Mouse (Mus musculus): ENCODE measurements at regions not wholly inside any gene's neighbourhood (a gene's known extent, or its start where the extent isn't known, plus 50 kb on each side); places are given as distances from the start of the nearest gene placed in this dataset.

DNA sequence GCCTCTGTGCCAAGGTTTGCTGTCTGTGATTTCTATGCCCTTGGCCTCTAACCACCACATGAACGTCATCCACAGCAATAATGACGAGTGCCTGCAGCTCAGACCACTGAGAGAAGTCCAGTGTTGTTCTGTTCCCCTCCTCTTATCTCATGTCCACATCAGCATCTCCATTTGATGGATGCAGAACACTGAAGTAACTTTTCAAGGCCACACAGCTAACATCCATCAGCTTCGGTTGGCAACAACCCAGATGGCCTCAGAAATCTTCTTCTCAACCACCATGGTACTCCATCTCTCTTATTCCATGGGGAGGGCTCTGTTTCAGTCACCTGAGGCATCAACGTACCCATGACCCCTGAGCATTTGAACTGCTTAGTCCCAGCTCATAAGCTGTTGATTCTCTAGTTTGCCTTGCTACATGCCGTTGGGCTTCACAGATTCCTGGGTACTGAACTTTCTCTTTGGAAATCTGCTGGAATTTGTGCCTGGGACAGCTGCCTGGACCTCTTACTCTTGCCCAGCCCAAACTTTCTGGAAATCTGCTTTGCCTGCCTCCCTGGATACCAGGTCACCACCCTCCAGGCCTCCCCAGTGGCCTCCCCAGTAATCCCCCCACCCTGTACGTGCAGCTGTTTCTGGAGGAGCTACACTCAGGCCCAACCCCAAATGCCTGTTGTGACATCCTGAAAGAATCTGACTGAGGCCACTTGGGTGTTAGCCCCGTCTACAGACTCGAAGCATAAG is 94.1 kb upstream of the Fggy start:
- 70% methylated on average over 8 of the region's 8 CpGs for WGBS
- Histone ChIP-seq H3K4me1 (replicated peaks) (no peaks in the 10 kb centered on the region), H3K9me3 (replicated peaks) (no peaks in the 10 kb centered on the region), H3K4me2 (no peak overlapping the region), H3K9ac (no peak overlapping the region), H3K27me3 (no peaks in the 10 kb centered on the region), H3K4me3 (no peak overlapping the region), H3K36me3 (no peaks in the 10 kb centered on the region), H3K27ac (no peak overlapping the region)
- ATAC-seq (replicated peaks; ENCODE audit: insufficient number of reproducible peaks, insufficient read depth, low FRiP score, low read depth), result no peak

DNA sequence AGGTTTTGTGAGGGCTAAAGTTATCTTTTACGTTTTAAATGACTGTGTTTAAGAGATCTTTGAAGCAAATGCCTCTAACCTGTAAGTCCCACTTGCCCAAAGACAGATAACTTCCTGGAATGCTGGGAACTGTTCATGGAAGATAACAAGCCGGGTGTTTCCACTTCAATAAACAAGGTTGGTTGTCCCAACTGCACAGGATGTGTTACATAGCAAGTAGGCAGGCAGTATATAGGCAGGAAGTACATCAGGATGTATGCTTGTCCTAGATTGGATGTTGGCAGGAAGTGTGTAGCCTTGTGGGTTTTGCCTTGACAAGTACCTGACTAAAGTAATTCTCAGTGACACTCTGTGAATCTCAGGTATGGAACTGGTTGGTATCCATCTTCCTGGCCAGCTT is 90.7 kb upstream of the Fggy start:
- 30% methylated on average over 2 of the region's 2 CpGs for WGBS
- H3K36me3 ChIP-seq, result no peaks in the 10 kb centered on the region
- ATAC-seq (replicated peaks; ENCODE audit: insufficient number of reproducible peaks, insufficient read depth, low FRiP score, low read depth), result no peak
- no peaks in the 10 kb centered on the region for H3K9me3 ChIP-seq (replicated peaks)
- no peak overlapping the region for H3K4me3 ChIP-seq
- H3K4me2 ChIP-seq, result no peak overlapping the region
- no peaks in the 10 kb centered on the region for H3K27me3 ChIP-seq
- H3K27ac ChIP-seq, result no peak overlapping the region
- H3K4me1 ChIP-seq (replicated peaks), result no peaks in the 10 kb centered on the region
- no peak overlapping the region for H3K9ac ChIP-seq

DNA sequence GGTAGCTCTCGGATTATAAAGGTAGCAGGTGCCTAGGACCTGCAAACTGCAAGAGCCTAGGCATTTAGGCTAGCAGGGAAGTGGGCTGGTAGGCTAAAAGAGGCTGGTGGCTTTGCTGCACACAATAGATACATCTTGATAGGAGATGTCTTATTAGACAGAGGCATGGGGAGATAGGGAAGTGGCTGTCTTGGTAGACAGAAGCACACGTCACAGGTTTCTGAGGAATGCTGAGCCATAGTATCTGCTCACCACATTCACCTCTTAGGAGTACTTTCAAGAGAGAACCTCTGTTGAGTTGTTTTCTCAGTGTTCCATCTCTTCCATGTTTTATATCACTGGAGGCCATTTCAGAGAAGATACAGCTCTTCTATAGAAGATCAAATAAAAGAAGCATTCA is 89.8 kb upstream of the Fggy start:
- H3K9me3 ChIP-seq (replicated peaks), result no peaks in the 10 kb centered on the region
- no peaks in the 10 kb centered on the region for H3K4me1 ChIP-seq (replicated peaks)
- H3K27me3 ChIP-seq, result no peaks in the 10 kb centered on the region
- WGBS, result 68% methylated on average over 2 of the region's 2 CpGs
- H3K4me3 ChIP-seq, result no peak overlapping the region
- no peak overlapping the region for H3K4me2 ChIP-seq
- no peak for ATAC-seq (replicated peaks; ENCODE audit: insufficient number of reproducible peaks, insufficient read depth, low FRiP score, low read depth)
- no peak overlapping the region for H3K27ac ChIP-seq
- H3K9ac ChIP-seq, result no peak overlapping the region
- H3K36me3 ChIP-seq, result no peaks in the 10 kb centered on the region

DNA sequence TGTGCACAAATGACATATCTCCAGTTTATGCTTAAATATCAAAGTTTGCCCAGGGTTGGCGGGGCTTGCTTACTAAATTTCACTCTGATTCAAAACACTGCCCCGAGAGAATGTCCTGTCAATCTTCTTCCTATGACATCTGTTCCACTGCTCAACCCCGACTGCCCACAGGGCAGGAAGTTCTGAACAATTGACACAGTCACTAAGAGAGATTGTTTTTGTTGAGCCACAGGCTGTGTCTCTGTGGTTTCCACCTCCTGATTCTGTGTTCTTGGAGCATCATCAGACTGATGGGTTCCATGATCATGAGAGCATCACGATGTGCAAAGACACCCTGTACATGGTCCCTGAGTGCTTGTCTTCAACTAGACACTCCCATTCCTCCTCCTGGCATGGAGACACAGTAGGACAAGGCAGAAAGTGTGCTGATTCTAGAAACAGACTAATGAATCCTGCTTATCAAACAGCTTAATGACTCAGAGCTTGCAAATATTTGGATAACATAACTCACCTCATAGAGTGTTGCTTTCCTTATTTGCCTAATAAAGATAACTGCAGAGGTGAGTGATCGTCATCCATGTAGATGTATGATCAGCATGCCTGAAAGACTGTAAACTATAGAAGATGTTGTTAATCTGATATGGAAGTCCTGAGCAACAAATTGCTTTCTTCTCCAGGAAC is 82.4 kb upstream of the Fggy start:
- H3K9ac ChIP-seq, result no peak overlapping the region
- no peak overlapping the region for H3K4me3 ChIP-seq
- no peaks in the 10 kb centered on the region for H3K4me1 ChIP-seq (replicated peaks)
- WGBS, result 66% methylated on average over 5 of the region's 5 CpGs
- no peaks in the 10 kb centered on the region for H3K27me3 ChIP-seq
- no peak for ATAC-seq (replicated peaks; ENCODE audit: insufficient number of reproducible peaks, insufficient read depth, low FRiP score, low read depth)
- H3K4me2 ChIP-seq, result no peak overlapping the region
- no peak overlapping the region for H3K27ac ChIP-seq
- no peaks in the 10 kb centered on the region for H3K36me3 ChIP-seq
- H3K9me3 ChIP-seq (replicated peaks), result no peaks in the 10 kb centered on the region

DNA sequence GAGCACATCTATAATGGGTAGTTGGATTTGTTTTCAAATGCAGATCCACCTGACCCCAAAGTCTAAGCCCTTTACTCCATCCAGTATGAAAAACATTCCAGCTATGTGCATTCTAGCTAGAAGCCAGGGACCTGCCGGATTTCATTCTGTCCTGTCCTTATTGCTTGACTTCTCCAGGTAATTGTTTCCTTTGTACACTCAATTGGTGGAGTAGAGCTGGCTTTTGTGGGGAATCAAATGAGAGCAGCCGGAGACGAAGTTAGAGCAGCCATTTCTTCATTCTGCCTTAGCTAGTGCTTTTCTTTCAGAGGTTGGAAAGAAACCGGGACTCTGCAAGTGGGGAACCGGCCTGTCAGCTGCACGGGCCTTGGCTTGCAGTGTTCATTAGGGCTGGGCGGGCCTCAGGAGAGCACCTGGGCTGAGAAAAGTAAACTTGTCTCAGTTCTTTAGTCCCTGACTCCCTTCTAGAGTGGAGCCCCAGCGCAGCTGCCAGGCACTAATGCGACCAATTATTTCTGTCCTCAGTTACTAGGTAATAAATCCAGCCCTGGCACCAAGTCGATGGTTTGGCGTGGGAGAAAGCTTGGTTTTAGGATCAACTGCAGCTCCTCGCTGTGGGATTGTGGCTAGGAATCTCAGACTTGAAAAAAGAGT is 81.1 kb upstream of the Fggy start:
- Histone ChIP-seq H3K4me1 (replicated peaks) (no peaks in the 10 kb centered on the region), H3K4me3 (no peak overlapping the region), H3K36me3 (no peaks in the 10 kb centered on the region), H3K9ac (no peak overlapping the region), H3K4me2 (no peak overlapping the region), H3K27ac (no peak overlapping the region), H3K27me3 (no peaks in the 10 kb centered on the region), H3K9me3 (replicated peaks) (no peaks in the 10 kb centered on the region)
- no peak for ATAC-seq (replicated peaks; ENCODE audit: insufficient number of reproducible peaks, insufficient read depth, low FRiP score, low read depth)
- WGBS, result 70% methylated on average over 12 of the region's 12 CpGs

DNA sequence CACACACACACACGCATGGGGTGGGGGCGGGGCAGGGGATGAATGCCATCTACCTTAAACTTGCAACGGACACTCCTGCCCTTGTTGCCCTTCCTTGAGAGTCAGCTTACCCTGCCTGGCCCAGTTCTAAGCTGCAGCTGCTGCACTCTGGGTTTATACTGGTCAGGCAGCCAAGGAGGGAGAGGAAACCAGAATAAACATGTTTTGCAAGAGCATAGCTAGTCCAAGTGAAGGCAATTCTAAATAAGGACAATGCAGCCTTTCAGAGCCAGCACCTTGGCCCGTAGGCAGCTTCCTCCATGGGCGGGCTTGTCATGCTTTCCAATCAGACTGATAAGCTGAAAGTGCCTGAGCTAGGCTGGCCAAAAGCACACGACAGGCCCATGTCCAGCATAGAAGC is 73.7 kb upstream of the Fggy start:
- H3K27ac ChIP-seq, result peak overlapping the region; percentile 20; the same call in 1 of the 2 replicates

DNA sequence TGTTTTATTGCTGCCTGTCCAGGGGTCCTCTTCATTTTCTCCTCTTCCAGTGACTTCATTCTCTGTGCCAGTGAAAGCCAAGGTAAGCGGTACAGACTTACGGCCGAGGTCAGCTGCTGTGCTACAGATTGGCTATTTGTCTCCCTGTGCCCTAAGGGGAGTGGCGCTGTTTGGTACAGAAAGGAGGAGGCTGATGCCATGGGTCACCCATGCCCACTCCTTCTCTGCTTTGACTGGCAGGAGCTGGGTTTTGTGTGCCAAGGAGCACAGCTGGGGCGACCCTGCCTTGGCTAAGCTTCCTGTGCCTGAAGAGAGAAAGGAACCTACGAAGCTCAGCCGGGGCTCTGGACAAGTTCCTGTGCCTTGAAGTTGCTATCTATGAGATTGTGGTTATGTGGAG is 70.0 kb upstream of the Fggy start:
- Histone ChIP-seq H3K27me3 (no peaks in the 10 kb centered on the region), H3K9me3 (replicated peaks) (no peaks in the 10 kb centered on the region), H3K4me1 (replicated peaks) (peaks cover 6% of the 10 kb centered on the region; the same call in 1 of the 2 replicates), H3K4me2 (no peak overlapping the region), H3K9ac (no peak overlapping the region), H3K27ac (no peak overlapping the region), H3K4me3 (no peak overlapping the region), H3K36me3 (no peaks in the 10 kb centered on the region)
- 53% methylated on average over 7 of the region's 7 CpGs for WGBS
- ATAC-seq (replicated peaks; ENCODE audit: insufficient number of reproducible peaks, insufficient read depth, low FRiP score, low read depth), result no peak

More for the DNA sequence above, 73.7 kb upstream of the Fggy start:
- ATAC-seq (replicated peaks; ENCODE audit: insufficient number of reproducible peaks, insufficient read depth, low FRiP score, low read depth), result peak; percentile 67
- Histone ChIP-seq H3K9me3 (replicated peaks) (no peaks in the 10 kb centered on the region), H3K9ac (no peak overlapping the region), H3K4me3 (no peak overlapping the region), H3K4me2 (no peak overlapping the region), H3K4me1 (replicated peaks) (peaks cover 6% of the 10 kb centered on the region; the same call in 1 of the 2 replicates), H3K27me3 (no peaks in the 10 kb centered on the region), H3K36me3 (no peaks in the 10 kb centered on the region)
- WGBS, result 40% methylated on average over 6 of the region's 6 CpGs

DNA sequence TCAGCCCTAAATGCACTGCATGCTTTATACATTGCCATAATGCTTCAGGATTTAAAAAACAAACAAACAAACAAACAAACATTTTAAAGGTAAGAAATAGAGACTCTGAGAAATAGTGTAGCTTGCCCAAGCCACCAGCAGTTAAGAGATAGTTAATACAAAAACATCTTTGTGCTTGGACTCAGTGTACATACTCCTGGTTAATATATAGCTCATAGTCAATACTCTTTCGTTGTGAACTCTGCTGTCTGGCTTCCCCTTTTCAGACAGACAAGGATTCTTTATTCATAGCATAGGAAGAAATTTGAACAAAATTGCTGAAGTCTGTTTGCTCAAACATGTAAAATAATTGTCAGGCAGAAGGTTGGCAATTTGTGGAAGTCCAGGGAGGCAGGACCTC is 69.3 kb upstream of the Fggy start:
- H3K4me3 ChIP-seq, result no peak overlapping the region
- no peak overlapping the region for H3K27ac ChIP-seq
- H3K4me2 ChIP-seq, result no peak overlapping the region
- H3K27me3 ChIP-seq, result no peaks in the 10 kb centered on the region
- 75% methylated on average over 1 of the region's 1 CpGs for WGBS
- no peaks in the 10 kb centered on the region for H3K9me3 ChIP-seq (replicated peaks)
- no peak overlapping the region for H3K9ac ChIP-seq
- H3K4me1 ChIP-seq (replicated peaks), result peaks cover 6% of the 10 kb centered on the region; the same call in 1 of the 2 replicates
- no peaks in the 10 kb centered on the region for H3K36me3 ChIP-seq
- no peak for ATAC-seq (replicated peaks; ENCODE audit: insufficient number of reproducible peaks, insufficient read depth, low FRiP score, low read depth)

DNA sequence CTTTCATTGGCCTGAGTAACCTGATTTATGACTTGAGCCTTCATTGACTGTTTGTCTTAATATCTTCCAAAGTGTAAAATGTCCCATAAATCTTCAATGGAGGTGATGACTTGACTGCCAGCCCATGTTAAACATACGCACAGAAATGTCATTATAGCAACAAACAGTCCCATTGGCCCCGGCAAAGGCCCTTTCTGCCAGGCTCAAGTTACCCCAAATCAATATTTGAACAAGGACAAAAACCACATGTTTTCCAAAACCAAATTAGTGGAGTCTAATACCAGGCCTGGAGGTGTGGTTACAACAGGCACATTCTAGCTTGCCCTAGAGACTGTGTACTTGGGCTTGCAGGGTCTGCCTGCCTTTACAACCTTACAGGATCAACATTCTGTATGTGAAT is 68.2 kb upstream of the Fggy start:
- H3K4me1 ChIP-seq (replicated peaks), result no peaks in the 10 kb centered on the region
- 79% methylated on average over 2 of the region's 2 CpGs for WGBS
- H3K4me3 ChIP-seq, result no peak overlapping the region
- H3K9ac ChIP-seq, result no peak overlapping the region
- no peaks in the 10 kb centered on the region for H3K36me3 ChIP-seq
- ATAC-seq (replicated peaks; ENCODE audit: insufficient number of reproducible peaks, insufficient read depth, low FRiP score, low read depth), result no peak
- H3K27ac ChIP-seq, result no peak overlapping the region
- no peaks in the 10 kb centered on the region for H3K27me3 ChIP-seq
- H3K4me2 ChIP-seq, result no peak overlapping the region
- no peaks in the 10 kb centered on the region for H3K9me3 ChIP-seq (replicated peaks)

DNA sequence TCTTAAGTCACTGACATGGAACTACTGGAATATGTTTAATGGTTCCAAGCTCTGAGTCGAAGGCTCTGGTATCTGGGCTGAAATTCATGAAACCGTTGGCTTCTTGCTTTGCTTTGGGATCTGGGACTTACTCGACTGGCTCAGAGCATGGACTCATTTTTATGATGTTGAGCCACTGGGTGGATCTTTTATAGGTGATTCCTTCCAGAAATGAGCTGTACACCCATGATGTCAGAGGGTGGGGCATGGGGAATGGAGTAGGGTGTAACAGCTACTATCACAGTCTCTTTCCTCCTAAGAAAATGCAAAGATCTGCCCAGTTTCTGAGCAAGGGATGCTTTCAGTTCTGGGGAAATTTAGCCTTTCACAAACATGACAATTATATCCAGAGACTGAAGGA is 57.0 kb upstream of the Fggy start:
- Histone ChIP-seq H3K27me3 (no peaks in the 10 kb centered on the region), H3K9ac (no peak overlapping the region), H3K9me3 (replicated peaks) (no peaks in the 10 kb centered on the region), H3K4me1 (replicated peaks) (no peaks in the 10 kb centered on the region), H3K4me2 (no peak overlapping the region), H3K36me3 (no peaks in the 10 kb centered on the region), H3K27ac (no peak overlapping the region), H3K4me3 (no peak overlapping the region)
- WGBS, result 71% methylated on average over 3 of the region's 3 CpGs
- no peak for ATAC-seq (replicated peaks; ENCODE audit: insufficient number of reproducible peaks, insufficient read depth, low FRiP score, low read depth)

DNA sequence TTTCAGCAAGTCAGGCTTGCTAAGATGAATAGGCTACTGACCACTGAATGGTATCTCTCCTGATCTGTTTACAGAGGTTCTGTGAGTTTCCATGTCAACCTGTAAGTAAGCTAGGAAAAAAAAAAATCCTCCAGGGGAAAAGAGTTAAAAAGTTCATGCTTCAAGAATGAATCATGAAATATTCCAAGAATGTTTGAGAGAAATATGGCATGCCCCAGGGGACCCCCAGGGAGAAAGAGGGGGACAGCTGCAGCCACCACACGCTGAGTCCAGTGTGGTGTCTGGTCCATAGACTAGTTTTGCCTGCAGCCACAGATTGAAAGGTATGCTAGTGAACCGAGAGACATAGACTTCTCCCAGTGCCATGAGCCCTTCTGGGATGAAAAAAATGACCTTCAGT is 56.1 kb upstream of the Fggy start:
- WGBS, result 50% methylated on average over 2 of the region's 2 CpGs
- Histone ChIP-seq H3K9ac (no peak overlapping the region), H3K36me3 (no peaks in the 10 kb centered on the region), H3K27me3 (no peaks in the 10 kb centered on the region), H3K4me1 (replicated peaks) (no peaks in the 10 kb centered on the region), H3K9me3 (replicated peaks) (no peaks in the 10 kb centered on the region), H3K4me2 (no peak overlapping the region), H3K4me3 (no peak overlapping the region), H3K27ac (no peak overlapping the region)
- ATAC-seq (replicated peaks; ENCODE audit: insufficient number of reproducible peaks, insufficient read depth, low FRiP score, low read depth), result no peak

Data from heart, embryonic 15.5 days (tissue).